Mouse (Mus musculus): ENCODE data around the gene Asgr1. TPM values are rescaled to one million over a fixed set of nuclear protein-coding genes. Genes with fewer than 3 reads are reported as not detected.
"Not testable (repeated sequence)": the region's sequence is repeated elsewhere in the genome, so short reads cannot be mapped to it uniquely, and the experiment has no call there.

Gene Asgr1
- polyA plus RNA-seq, 1 experiment from 2014 or later, result 1.4 TPM

GRCm38 (mm10) chr11:70015677-70016076, 38.2 kb upstream of the Asgr1 start:
- Histone ChIP-seq H3K4me3 (replicated peaks; ENCODE audit: low read depth, low read length) (peak overlapping the region; percentile 56), H3K27me3 (ENCODE audit: control insufficient read depth, insufficient read depth, low read length) (no peaks in the 10 kb centered on the region), H3K4me1 (ENCODE audit: control insufficient read depth, insufficient read depth, low read length) (peaks cover 40% of the 10 kb centered on the region), H3K36me3 (ENCODE audit: control insufficient read depth, insufficient read depth, low read length) (peaks cover 35% of the 10 kb centered on the region), H3K4me2 (ENCODE audit: low read length) (peak overlapping the region; percentile 76), H3K27ac (replicated peaks; ENCODE audit: low read depth, low read length) (0 out of 2 replicates have a peak overlapping the region, but pooled peaks have one; percentile 70), H3K9me3 (ENCODE audit: control insufficient read depth, low read length) (no peaks in the 10 kb centered on the region), H3K9ac (replicated peaks; ENCODE audit: low read length) (no peak overlapping the region; the same call in 1 of the 2 replicates)
- DNase-seq (no peak), ATAC-seq (ENCODE audit: low FRiP score, low TSS enrichment) (no peak)
- 68% methylated on average over 6 of the region's 6 CpGs for WGBS

DNA sequence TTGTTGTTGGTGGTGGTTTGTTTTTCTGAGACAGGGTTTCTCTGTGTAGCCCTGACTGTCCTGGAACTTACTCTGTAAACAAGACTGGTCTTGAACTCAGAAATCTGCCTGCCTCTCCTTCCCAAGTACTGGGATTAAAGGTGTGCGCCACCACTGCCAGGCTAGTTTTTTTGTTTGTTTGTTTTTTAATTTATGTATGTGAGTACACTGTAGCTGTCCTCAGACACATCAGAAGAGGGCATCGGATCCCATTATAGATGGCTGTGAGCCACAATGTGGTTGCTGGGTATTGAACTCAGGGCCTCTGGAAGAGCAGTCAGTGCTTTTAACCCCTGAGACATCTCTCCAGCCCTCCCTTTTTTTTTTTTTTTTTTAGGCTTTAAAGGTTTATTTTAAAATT, 37.7 kb upstream of the Asgr1 start:
- not testable (repeated sequence) for ATAC-seq (ENCODE audit: low FRiP score, low TSS enrichment); DNase-seq; H3K4me2 ChIP-seq (ENCODE audit: low read length); H3K9ac ChIP-seq (replicated peaks; ENCODE audit: low read length); H3K9me3 ChIP-seq (ENCODE audit: control insufficient read depth, low read length); H3K27me3 ChIP-seq (ENCODE audit: control insufficient read depth, insufficient read depth, low read length); H3K27ac ChIP-seq (replicated peaks; ENCODE audit: low read depth, low read length); H3K4me3 ChIP-seq (replicated peaks; ENCODE audit: low read depth, low read length)
- WGBS, result 71% methylated on average over 2 of the region's 2 CpGs
- H3K36me3 ChIP-seq (ENCODE audit: control insufficient read depth, insufficient read depth, low read length), result peaks cover 30% of the 10 kb centered on the region
- H3K4me1 ChIP-seq (ENCODE audit: control insufficient read depth, insufficient read depth, low read length), result peaks cover 42% of the 10 kb centered on the region

GRCm38 (mm10) chr11:70016669-70017068, 37.2 kb upstream of the Asgr1 start, which contains the start of gene Dlg4:
Gene Dlg4 (plus strand): TSS chr11:70016942.
- Histone ChIP-seq H3K9ac (replicated peaks; ENCODE audit: low read length) (peak within 1 kb of the TSS; percentile 80), H3K27ac (replicated peaks; ENCODE audit: low read depth, low read length) (peak within 1 kb of the TSS; percentile 94), H3K9me3 (ENCODE audit: control insufficient read depth, low read length) (no peaks in the 10 kb centered on the region), H3K4me1 (ENCODE audit: control insufficient read depth, insufficient read depth, low read length) (peaks cover 42% of the 10 kb centered on the region), H3K36me3 (ENCODE audit: control insufficient read depth, insufficient read depth, low read length) (peaks cover 25% of the 10 kb centered on the region), H3K27me3 (ENCODE audit: control insufficient read depth, insufficient read depth, low read length) (no peaks in the 10 kb centered on the region), H3K4me2 (ENCODE audit: low read length) (peak within 1 kb of the TSS; percentile 89), H3K4me3 (replicated peaks; ENCODE audit: low read depth, low read length) (peak within 1 kb of the TSS; percentile 77)
- WGBS, result 50% methylated on average over 3 of the region's 3 CpGs
- DNase-seq (no peak), ATAC-seq (ENCODE audit: low FRiP score, low TSS enrichment) (no peak)

GRCm38 (mm10) chr11:70017199-70017767, 36.6 kb upstream of the Asgr1 start:
- Histone ChIP-seq H3K4me1 (ENCODE audit: control insufficient read depth, insufficient read depth, low read length) (peaks cover 46% of the 10 kb centered on the region), H3K27me3 (ENCODE audit: control insufficient read depth, insufficient read depth, low read length) (no peaks in the 10 kb centered on the region), H3K36me3 (ENCODE audit: control insufficient read depth, insufficient read depth, low read length) (peaks cover 19% of the 10 kb centered on the region), H3K9ac (replicated peaks; ENCODE audit: low read length) (peak overlapping the region; percentile 80), H3K4me3 (replicated peaks; ENCODE audit: low read depth, low read length) (peak overlapping the region; percentile 77), H3K9me3 (ENCODE audit: control insufficient read depth, low read length) (no peaks in the 10 kb centered on the region), H3K27ac (replicated peaks; ENCODE audit: low read depth, low read length) (peak overlapping the region; percentile 94), H3K4me2 (ENCODE audit: low read length) (peak overlapping the region; percentile 89)
- no peak for ATAC-seq (ENCODE audit: low FRiP score, low TSS enrichment)
- 27% methylated on average over 7 of the region's 7 CpGs for WGBS
- DNase-seq, result no peak

DNA sequence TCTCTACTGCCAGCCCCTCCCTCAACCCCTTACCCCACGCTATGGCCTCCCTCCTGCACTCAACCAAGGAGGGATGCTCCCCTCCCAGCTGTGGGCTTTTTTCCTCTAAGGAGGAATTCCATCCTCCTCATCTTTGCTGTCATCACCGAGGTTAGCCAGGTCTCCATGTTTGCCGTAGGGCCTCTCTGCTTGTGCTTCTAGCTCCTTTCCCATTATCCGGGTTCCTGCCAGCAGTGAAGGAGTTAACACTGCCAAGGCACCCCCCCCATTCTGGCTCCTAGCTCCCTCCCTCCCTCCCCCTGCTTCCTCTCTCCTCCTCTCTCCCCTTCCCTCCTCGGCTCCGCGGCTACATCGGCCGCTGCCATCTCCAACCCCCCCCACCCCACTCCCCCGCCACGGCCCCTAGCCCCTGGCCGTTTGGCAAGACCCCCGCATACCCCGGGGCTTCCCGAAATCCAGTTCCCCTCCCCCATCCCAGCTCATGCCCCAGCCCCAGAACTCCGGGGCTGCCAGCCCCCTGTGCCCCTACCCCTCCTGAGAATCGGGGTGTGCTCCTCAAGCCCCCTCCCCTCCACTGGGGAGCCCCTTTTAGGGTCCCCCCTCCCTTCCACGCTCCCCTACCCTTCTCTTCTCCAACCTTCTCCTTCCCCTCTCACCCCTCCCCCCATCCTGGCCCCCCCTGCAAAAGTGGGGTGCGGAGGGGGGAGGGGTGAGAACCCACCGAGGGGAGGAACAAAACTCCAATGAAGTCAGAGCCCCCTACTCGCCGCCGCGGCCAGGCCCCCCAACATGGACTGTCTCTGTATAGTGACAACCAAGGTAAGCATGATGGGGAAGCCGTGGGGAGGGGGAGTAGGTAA, 35.5 kb upstream of the Asgr1 start:
- ATAC-seq (ENCODE audit: low FRiP score, low TSS enrichment) (no peak), DNase-seq (peak; percentile 94)
- WGBS, result under 1% methylated on average over 25 of the region's 25 CpGs
- Histone ChIP-seq H3K4me2 (ENCODE audit: low read length) (peak overlapping the region; percentile 89), H3K9me3 (ENCODE audit: control insufficient read depth, low read length) (no peaks in the 10 kb centered on the region), H3K36me3 (ENCODE audit: control insufficient read depth, insufficient read depth, low read length) (peaks cover 9% of the 10 kb centered on the region), H3K27ac (replicated peaks; ENCODE audit: low read depth, low read length) (peak overlapping the region; percentile 94), H3K27me3 (ENCODE audit: control insufficient read depth, insufficient read depth, low read length) (no peaks in the 10 kb centered on the region), H3K9ac (replicated peaks; ENCODE audit: low read length) (peak overlapping the region; percentile 80), H3K4me1 (ENCODE audit: control insufficient read depth, insufficient read depth, low read length) (peaks cover 57% of the 10 kb centered on the region), H3K4me3 (replicated peaks; ENCODE audit: low read depth, low read length) (peak overlapping the region; percentile 77)

DNA sequence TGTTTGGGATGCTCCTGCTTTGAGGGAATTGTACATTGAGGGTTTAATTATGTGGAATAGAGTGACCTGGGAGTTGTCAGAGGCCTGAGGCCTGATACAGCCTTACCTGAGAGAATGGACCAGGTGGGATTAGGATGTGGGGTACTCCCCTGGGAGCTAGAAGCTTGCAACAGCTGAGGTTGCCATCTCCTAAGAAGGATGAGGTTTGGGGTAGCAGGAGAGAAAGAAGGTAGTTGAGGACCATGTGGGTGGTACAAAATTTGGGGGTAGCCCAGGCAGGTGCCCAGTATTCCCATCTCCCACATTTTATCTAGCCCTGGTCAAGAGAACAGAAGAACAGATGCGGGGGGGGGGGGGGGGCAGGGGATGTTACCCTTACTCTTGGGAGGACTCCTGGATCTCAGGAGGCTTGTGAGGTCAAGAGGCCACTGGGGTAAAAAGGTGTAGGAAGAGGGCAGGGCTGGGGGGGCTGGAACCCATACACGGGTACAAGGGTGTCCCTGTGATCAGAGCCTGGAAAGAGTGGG, 34.3 kb upstream of the Asgr1 start:
- 17% methylated on average over 2 of the region's 2 CpGs for WGBS
- Histone ChIP-seq H3K4me3 (replicated peaks; ENCODE audit: low read depth, low read length) (peak overlapping the region; percentile 77), H3K9me3 (ENCODE audit: control insufficient read depth, low read length) (no peaks in the 10 kb centered on the region), H3K9ac (replicated peaks; ENCODE audit: low read length) (peak overlapping the region; percentile 80; the same call in 1 of the 2 replicates), H3K27ac (replicated peaks; ENCODE audit: low read depth, low read length) (peak overlapping the region; percentile 94), H3K4me1 (ENCODE audit: control insufficient read depth, insufficient read depth, low read length) (peaks cover 64% of the 10 kb centered on the region), H3K4me2 (ENCODE audit: low read length) (peak overlapping the region; percentile 89), H3K27me3 (ENCODE audit: control insufficient read depth, insufficient read depth, low read length) (no peaks in the 10 kb centered on the region), H3K36me3 (ENCODE audit: control insufficient read depth, insufficient read depth, low read length) (no peaks in the 10 kb centered on the region)
- no peak for DNase-seq
- ATAC-seq (ENCODE audit: low FRiP score, low TSS enrichment), result no peak

- Histone ChIP-seq H3K27ac (replicated peaks; ENCODE audit: low read depth, low read length) (peak overlapping the region; percentile 94), H3K9ac (replicated peaks; ENCODE audit: low read length) (peak overlapping the region; percentile 80; the same call in 1 of the 2 replicates), H3K4me1 (ENCODE audit: control insufficient read depth, insufficient read depth, low read length) (peaks cover 63% of the 10 kb centered on the region), H3K9me3 (ENCODE audit: control insufficient read depth, low read length) (no peaks in the 10 kb centered on the region), H3K4me3 (replicated peaks; ENCODE audit: low read depth, low read length) (peak overlapping the region; percentile 77), H3K27me3 (ENCODE audit: control insufficient read depth, insufficient read depth, low read length) (no peaks in the 10 kb centered on the region), H3K36me3 (ENCODE audit: control insufficient read depth, insufficient read depth, low read length) (no peaks in the 10 kb centered on the region), H3K4me2 (ENCODE audit: low read length) (peak overlapping the region; percentile 89)
- WGBS, result 9% methylated on average over 8 of the region's 8 CpGs
- ATAC-seq (ENCODE audit: low FRiP score, low TSS enrichment), result no peak
- peak; percentile 38 for DNase-seq
Observed at GRCm38 (mm10) chr11:70020022-70020631, 33.8 kb upstream of the Asgr1 start.

- Histone ChIP-seq H3K27ac (replicated peaks; ENCODE audit: low read depth, low read length) (peak overlapping the region; percentile 94), H3K4me3 (replicated peaks; ENCODE audit: low read depth, low read length) (peak overlapping the region; percentile 77), H3K27me3 (ENCODE audit: control insufficient read depth, insufficient read depth, low read length) (no peaks in the 10 kb centered on the region), H3K4me2 (ENCODE audit: low read length) (peak overlapping the region; percentile 89), H3K36me3 (ENCODE audit: control insufficient read depth, insufficient read depth, low read length) (no peaks in the 10 kb centered on the region), H3K9me3 (ENCODE audit: control insufficient read depth, low read length) (no peaks in the 10 kb centered on the region), H3K9ac (replicated peaks; ENCODE audit: low read length) (peak overlapping the region; percentile 80), H3K4me1 (ENCODE audit: control insufficient read depth, insufficient read depth, low read length) (peaks cover 66% of the 10 kb centered on the region)
- 1% methylated on average over 8 of the region's 8 CpGs for WGBS
- ATAC-seq (ENCODE audit: low FRiP score, low TSS enrichment) (peak; percentile 83), DNase-seq (peak; percentile 89)
Observed at GRCm38 (mm10) chr11:70020731-70021263, 33.1 kb upstream of the Asgr1 start.
